Mouse (Mus musculus): Measurements from ENCODE around the gene Rac1. TPM values are rescaled to one million over a fixed set of nuclear protein-coding genes. Genes with fewer than 3 reads are reported as not detected.

Gene Rac1
- polyA plus RNA-seq, 2 experiments = 115 to 146 TPM

DNA sequence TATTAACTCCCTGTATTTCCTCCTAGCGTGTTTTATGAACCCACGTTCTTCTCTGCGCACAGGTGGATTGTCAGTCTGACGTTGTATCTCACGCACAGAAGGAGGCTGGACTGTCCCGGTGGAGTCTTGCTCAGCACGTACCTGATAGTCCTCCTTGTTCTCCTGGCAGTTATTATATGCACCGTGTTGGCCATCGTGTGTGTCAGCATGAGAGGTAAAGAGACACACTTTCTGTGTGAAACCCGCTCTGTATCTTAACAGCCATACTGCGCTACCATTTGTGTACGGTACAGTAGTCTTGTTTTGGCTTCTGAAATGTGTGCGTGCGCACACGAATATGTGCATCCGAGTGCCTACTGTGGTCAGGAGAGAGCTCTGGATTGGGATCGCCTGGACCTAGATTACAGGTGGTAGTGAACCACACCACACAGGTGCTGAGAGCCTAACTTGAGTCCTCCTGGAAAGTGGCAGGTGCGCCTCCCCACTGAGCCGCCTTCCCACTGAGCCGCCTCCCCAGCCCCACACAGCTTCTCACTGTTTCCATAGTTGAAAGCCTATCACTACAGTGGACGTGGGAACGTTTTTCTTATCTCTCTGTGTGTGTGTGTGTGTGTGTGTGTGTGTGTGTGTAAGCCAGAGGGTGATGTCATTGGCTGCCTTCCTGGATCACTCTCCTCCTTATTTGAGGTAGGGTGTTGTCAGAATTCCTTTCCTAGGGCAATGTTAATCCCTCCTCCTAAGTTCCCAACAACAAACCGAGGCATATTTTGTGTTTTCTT, 60.8 kb downstream of the Rac1 start:
- Histone ChIP-seq H3K27ac (no peak overlapping the region), H3K9ac (replicated peaks) (no peak overlapping the region), H3K27me3 (ENCODE audit: control insufficient read depth, insufficient read depth, low read length) (no peaks in the 10 kb centered on the region), H3K4me2 (ENCODE audit: low read depth) (no peak overlapping the region), H3K9me3 (ENCODE audit: control insufficient read depth, low read length) (no peaks in the 10 kb centered on the region), H3K4me1 (replicated peaks; ENCODE audit: control insufficient read depth in 2 of 2, insufficient read depth in 2 of 2, low read length in 1 of 2) (peaks cover 6 to 15% of the 10 kb centered on the region in 2 experiments; a peak in 3 of 4 replicates), H3K4me3 (ENCODE audit: insufficient read depth in 1 of 2, low read depth in 2 of 2, low read length in 2 of 2) (no peak overlapping the region), H3K36me3 (replicated peaks; ENCODE audit: control insufficient read depth, insufficient read depth, low read depth) (peaks cover 14% of the 10 kb centered on the region)
- no peak for TF ChIP-seq EP300 (IDR thresholded peaks at IDR 0.05; ENCODE audit: low read depth)
- no peak for TF ChIP-seq CTCF (IDR thresholded peaks at IDR 0.05; ENCODE audit: low read depth)
- no peak for DNase-seq (ENCODE audit: low read depth in 3 of 3, low spot score in 3 of 3)
- WGBS (ENCODE audit: insufficient replicate concordance) = 83% methylated on average over 23 of the region's 23 CpGs
- ATAC-seq (ENCODE audit: insufficient read depth) = no peak

DNA sequence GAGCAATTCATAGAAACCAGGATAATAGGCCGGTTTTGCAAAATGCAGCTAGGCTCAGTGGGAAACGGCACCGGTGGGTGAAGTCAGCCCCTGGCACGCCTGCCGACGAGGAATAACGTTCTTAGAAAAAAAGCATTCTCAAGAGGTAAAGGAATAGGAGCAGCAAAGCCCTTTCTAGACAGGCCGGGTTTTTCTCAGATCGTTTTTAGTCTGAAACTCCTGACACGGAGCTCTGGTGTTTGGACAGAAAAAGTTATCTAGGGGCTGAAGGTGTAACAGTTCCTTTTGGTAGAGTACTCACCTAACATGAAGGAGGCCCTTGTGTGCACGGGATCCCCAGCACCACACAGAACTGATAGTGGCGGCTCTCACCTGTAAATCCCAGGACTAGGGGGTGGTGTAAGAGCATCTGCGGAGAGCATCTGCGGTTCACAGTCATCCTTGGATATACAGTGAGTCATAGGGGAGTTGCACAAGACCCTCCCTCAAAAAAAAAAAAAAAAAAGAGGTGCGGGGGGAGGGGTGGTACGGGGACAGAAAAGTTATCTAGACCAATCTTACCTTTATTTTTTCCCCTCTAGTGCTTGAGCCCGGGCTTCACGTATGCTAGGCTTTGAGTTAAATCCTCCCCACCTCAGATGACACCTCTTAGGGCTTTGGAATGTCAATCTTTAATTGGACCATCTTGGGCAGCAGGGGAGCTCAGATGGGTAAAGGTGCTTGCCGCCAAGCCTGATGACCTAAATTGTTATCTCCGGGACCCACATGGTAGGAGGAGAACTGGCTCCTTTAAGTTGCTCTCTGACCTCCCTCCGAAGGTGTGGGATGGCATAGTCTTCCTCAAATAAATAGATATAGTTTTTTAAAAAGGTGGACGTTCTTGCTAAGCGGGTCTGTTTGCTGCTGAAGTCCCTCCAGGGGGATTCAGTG, 62.4 kb downstream of the Rac1 start:
- TF ChIP-seq EP300 (IDR thresholded peaks at IDR 0.05; ENCODE audit: low read depth) (peak; percentile 57; the same call in 1 of the 2 replicates), CTCF (IDR thresholded peaks at IDR 0.05; ENCODE audit: low read depth) (no peak)
- Histone ChIP-seq H3K4me1 (replicated peaks; ENCODE audit: control insufficient read depth in 2 of 2, insufficient read depth in 2 of 2, low read length in 1 of 2) (peaks cover 6 to 12% of the 10 kb centered on the region in 2 experiments; a peak in 3 of 4 replicates), H3K27ac (peak overlapping the region; percentile 3), H3K9me3 (ENCODE audit: control insufficient read depth, low read length) (no peaks in the 10 kb centered on the region), H3K4me3 (ENCODE audit: insufficient read depth in 1 of 2, low read depth in 2 of 2, low read length in 2 of 2) (peak overlapping the region; percentile 80 to 86), H3K27me3 (ENCODE audit: control insufficient read depth, insufficient read depth, low read length) (no peaks in the 10 kb centered on the region), H3K36me3 (replicated peaks; ENCODE audit: control insufficient read depth, insufficient read depth, low read depth) (peaks cover 11% of the 10 kb centered on the region), H3K9ac (replicated peaks) (peak overlapping the region; percentile 78), H3K4me2 (ENCODE audit: low read depth) (peak overlapping the region; percentile 76)
- DNase-seq (ENCODE audit: low read depth in 3 of 3, low spot score in 3 of 3) (peak; percentile 51 to 68 (median 63)), ATAC-seq (ENCODE audit: insufficient read depth) (peak; percentile 62)
- 13% methylated on average over 23 of the region's 23 CpGs for WGBS (ENCODE audit: insufficient replicate concordance)

- no peaks in the 10 kb centered on the region; the same call in 1 of the 2 replicates for H3K27me3 ChIP-seq (ENCODE audit: control insufficient read depth, insufficient read depth, low read length)
- DNase-seq (ENCODE audit: low read depth in 3 of 3, low spot score in 3 of 3) (no peak), ATAC-seq (ENCODE audit: insufficient read depth) (peak; percentile 69)
- H3K36me3 ChIP-seq (replicated peaks; ENCODE audit: control insufficient read depth, insufficient read depth, low read depth) = peaks cover 11% of the 10 kb centered on the region
- H3K4me1 ChIP-seq (replicated peaks; ENCODE audit: control insufficient read depth in 2 of 2, insufficient read depth in 2 of 2, low read length in 1 of 2) = peaks cover 6 to 12% of the 10 kb centered on the region in 2 experiments; a peak in 3 of 4 replicates
- peak overlapping the region; percentile 78 for H3K9ac ChIP-seq (replicated peaks)
- peak overlapping the region; percentile 80 to 86 for H3K4me3 ChIP-seq (ENCODE audit: insufficient read depth in 1 of 2, low read depth in 2 of 2, low read length in 2 of 2)
- no peak for TF ChIP-seq CTCF (IDR thresholded peaks at IDR 0.05; ENCODE audit: low read depth)
- TF ChIP-seq EP300 (IDR thresholded peaks at IDR 0.05; ENCODE audit: low read depth) = no peak
- peak overlapping the region; percentile 7; the same call in 1 of the 2 replicates for H3K27ac ChIP-seq
- no peaks in the 10 kb centered on the region for H3K9me3 ChIP-seq (ENCODE audit: control insufficient read depth, low read length)
- under 1% methylated on average over 20 of the region's 20 CpGs for WGBS (ENCODE audit: insufficient replicate concordance)
- peak overlapping the region; percentile 76 for H3K4me2 ChIP-seq (ENCODE audit: low read depth)
These were observed 63.1 kb downstream of the Rac1 start for GRCm38 (mm10) chr5:143464757-143465118.

DNA sequence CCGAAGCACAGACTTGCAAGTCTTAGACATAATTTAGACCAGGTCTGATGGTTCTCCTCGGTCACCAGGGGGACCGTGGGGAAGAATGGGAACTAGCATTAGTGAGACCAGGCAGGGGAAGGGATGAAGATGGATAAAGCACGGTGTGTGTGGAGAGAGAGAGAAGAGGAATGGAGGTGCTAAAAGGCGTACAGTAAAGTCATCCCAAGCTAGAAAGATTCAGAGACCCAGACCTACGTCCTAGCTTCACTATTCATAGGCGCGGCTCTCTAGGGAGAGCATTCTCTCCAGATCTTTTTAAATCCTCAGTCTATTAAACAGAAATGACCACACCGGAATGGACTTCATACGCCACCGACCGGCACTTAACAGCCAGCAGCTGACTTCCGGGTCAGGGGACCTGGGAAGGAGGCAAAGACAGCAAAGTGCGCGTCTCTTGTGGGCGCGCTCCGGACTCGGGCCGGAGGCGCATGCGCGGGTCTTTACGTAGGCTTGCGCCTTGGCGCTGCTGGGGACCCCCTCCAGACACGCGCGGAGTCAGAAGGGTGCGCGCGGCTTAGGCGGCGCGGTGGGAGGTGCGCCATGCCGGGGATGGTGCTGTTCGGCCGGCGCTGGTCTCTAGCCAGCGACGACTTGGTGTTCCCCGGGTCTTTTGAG, 63.6 kb downstream of the Rac1 start, which contains the start of gene Daglb:
TSS of gene Daglb (plus strand) at position 485 of the 657 bp plus-strand sequence.
- H3K4me3 ChIP-seq (ENCODE audit: insufficient read depth in 1 of 2, low read depth in 2 of 2, low read length in 2 of 2) = peak within 1 kb of the TSS; percentile 80 to 86
- ATAC-seq (ENCODE audit: insufficient read depth) (peak; percentile 94), DNase-seq (ENCODE audit: low read depth in 3 of 3, low spot score in 3 of 3) (peak; percentile 75 to 80 (median 79))
- H3K9ac ChIP-seq (replicated peaks) = peak within 1 kb of the TSS; percentile 78
- H3K27me3 ChIP-seq (ENCODE audit: control insufficient read depth, insufficient read depth, low read length) = no peaks in the 10 kb centered on the region; the same call in 1 of the 2 replicates
- H3K4me2 ChIP-seq (ENCODE audit: low read depth) = peak within 1 kb of the TSS; percentile 76
- H3K9me3 ChIP-seq (ENCODE audit: control insufficient read depth, low read length) = no peaks in the 10 kb centered on the region
- H3K4me1 ChIP-seq (replicated peaks; ENCODE audit: control insufficient read depth in 2 of 2, insufficient read depth in 2 of 2, low read length in 1 of 2) = peaks cover 6 to 12% of the 10 kb centered on the region in 2 experiments; a peak in 3 of 4 replicates
- WGBS (ENCODE audit: insufficient replicate concordance) = 3% methylated on average over 43 of the region's 43 CpGs
- H3K36me3 ChIP-seq (replicated peaks; ENCODE audit: control insufficient read depth, insufficient read depth, low read depth) = peaks cover 7% of the 10 kb centered on the region
- TF ChIP-seq CTCF (IDR thresholded peaks at IDR 0.05; ENCODE audit: low read depth) = no peak
- TF ChIP-seq EP300 (IDR thresholded peaks at IDR 0.05; ENCODE audit: low read depth) = no peak
- H3K27ac ChIP-seq = peak within 1 kb of the TSS; percentile 36
